Mouse (Mus musculus) lung, embryonic 14.5 days (tissue): ENCODE measurements around the gene Ace. TPM values are rescaled to one million over a fixed set of nuclear protein-coding genes. Genes with fewer than 3 reads are reported as not detected.

Source experiments
- ATAC-seq: fragments of 200-750 bp; cut with Nextera tagmentation; 2 replicates; pipeline ENCODE4 v1.8.0; 2017; ENCODE audit warnings: mild to moderate bottlenecking, moderate TSS enrichment, moderate library complexity; ENCODE audit not compliant: insufficient read depth
- DNase-seq: peaks from one replicate; pipeline ENCODE4 v3.0.0-alpha.2; 2015
- H3K27ac ChIP-seq: fragments of 300-500 bp; sonication (generic); 2 replicates; pipeline ENCODE4 v1.5.1; 2014; ENCODE audit warnings: low read depth, mild to moderate bottlenecking, moderate library complexity
- H3K27me3 ChIP-seq: fragments of 300-500 bp; sonication (generic); 2 replicates; pipeline ENCODE4 v1.6.1; 2014; ENCODE audit warnings: low read length, control low read depth; ENCODE audit not compliant: insufficient read depth
- H3K36me3 ChIP-seq: fragments of 300-500 bp; sonication (generic); 2 replicates; pipeline ENCODE4 v1.6.1; 2014; ENCODE audit warnings: control low read depth; ENCODE audit not compliant: insufficient read depth
- H3K4me1 ChIP-seq: fragments of 300-500 bp; sonication (generic); 2 replicates; pipeline ENCODE4 v1.6.1; 2014; ENCODE audit warnings: antibody characterized with exemption, control low read depth; ENCODE audit not compliant: insufficient read depth
- H3K4me2 ChIP-seq: fragments of 300-500 bp; sonication (generic); 2 replicates; pipeline ENCODE4 v1.6.1; 2014; ENCODE audit warnings: mild to moderate bottlenecking
- H3K4me3 ChIP-seq: fragments of 300-500 bp; sonication (generic); 2 replicates; pipeline ENCODE4 v1.5.1; 2014; ENCODE audit warnings: low read depth, low read length
- H3K9ac ChIP-seq: fragments of 300-500 bp; sonication (generic); 2 replicates; pipeline ENCODE4 v1.6.1; 2014
- H3K9me3 ChIP-seq: fragments of 300-500 bp; sonication (generic); 2 replicates; pipeline ENCODE4 v1.6.1; 2016; ENCODE audit warnings: low read depth, low read length, control low read depth
- CTCF ChIP-seq: IDR thresholded peaks from 2 replicates; pipeline ENCODE4 v1.5.1; 2016; ENCODE audit warnings: antibody characterized with exemption, low read depth
- WGBS: fragments of 180-500 bp; shearing (Covaris S2); extraction: QIAGEN DNeasy Blood & Tissue Kit; methylation state at CpG from one replicate; pipeline ENCODE4 v1.1.7; 2014; 5-methylcytosine and 5-hydroxymethylcytosine counted together
- polyA plus RNA-seq: library from polyadenylated mRNA; unstranded; fragments of >200 nt; fragmentation: Nextera tagmentation; extraction: Ambion mirVana; gene quantifications from 2 replicates; pipeline ENCODE4 v1.2.1, GENCODE M21; 2014

Ace gene
- polyA plus RNA-seq, 1 experiment from 2014 or later, result 4.8 TPM

DNA sequence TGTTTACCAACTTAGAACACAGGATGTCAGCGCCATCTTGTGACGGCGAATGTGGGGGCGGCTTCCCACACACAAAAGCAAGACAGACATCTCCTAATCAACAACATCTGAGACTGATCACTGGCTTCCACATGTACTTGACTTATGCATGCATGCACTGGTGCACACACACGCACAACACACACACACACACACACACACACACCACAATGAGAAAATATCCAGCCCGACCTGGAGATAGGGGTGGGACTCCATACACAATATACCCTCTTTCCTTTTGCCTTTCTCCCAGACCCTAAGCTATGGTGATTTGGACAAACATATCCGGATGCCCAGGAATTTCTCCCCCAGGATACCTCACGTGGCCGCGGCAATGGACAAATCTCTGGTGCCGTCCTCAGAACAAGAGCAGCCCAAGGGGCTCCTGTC lies 65.8 kb downstream of the Ace start:
- H3K9me3 ChIP-seq, result no peaks in the 10 kb centered on the region
- TF ChIP-seq CTCF, result 0 out of 2 replicates have a peak, but pooled peaks have one; percentile 12
- peak overlapping the region; percentile 11; the same call in 1 of the 2 replicates for H3K4me3 ChIP-seq
- 33% methylated on average over 11 of the region's 11 CpGs for WGBS
- H3K4me2 ChIP-seq, result peak overlapping the region; percentile 46; the same call in 1 of the 2 replicates
- H3K36me3 ChIP-seq, result no peaks in the 10 kb centered on the region
- ATAC-seq (no peak; the same call in 1 of the 2 replicates), DNase-seq (peak; percentile 45)
- H3K27me3 ChIP-seq, result no peaks in the 10 kb centered on the region
- H3K4me1 ChIP-seq, result peaks cover 7% of the 10 kb centered on the region; the same call in 1 of the 2 replicates
- H3K9ac ChIP-seq, result peak overlapping the region; percentile 29; the same call in 1 of the 2 replicates
- H3K27ac ChIP-seq, result peak overlapping the region; percentile 60

DNA sequence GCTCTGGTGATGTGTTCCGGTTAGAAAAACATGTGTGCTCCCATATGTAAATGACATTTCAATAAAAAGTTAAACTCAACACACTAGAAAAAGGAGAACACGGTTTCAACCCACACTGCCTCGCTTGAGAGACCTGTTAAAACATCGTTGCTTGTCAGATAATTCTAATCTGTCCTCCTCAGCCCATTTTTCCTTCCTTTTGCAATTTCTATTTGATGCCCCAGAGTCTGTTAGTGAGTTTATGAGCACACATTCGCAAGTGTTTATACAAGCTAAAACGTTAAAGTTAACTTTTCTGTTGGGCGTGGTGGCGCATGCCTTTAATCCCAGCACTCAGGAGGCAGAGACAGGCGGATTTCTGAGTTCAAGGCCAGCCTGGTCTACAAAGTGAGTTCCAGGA lies 67.2 kb downstream of the Ace start:
- Histone ChIP-seq H3K9ac (no peak overlapping the region), H3K4me2 (no peak overlapping the region), H3K27ac (no peak overlapping the region), H3K36me3 (0 out of 2 replicates have a peak, but pooled peaks cover 4% of the 10 kb centered on the region), H3K27me3 (no peaks in the 10 kb centered on the region), H3K4me3 (no peak overlapping the region), H3K4me1 (peaks cover 7% of the 10 kb centered on the region; the same call in 1 of the 2 replicates), H3K9me3 (no peaks in the 10 kb centered on the region)
- TF ChIP-seq CTCF, result no peak
- DNase-seq (no peak), ATAC-seq (no peak)
- 82% methylated on average over 9 of the region's 9 CpGs for WGBS

DNA sequence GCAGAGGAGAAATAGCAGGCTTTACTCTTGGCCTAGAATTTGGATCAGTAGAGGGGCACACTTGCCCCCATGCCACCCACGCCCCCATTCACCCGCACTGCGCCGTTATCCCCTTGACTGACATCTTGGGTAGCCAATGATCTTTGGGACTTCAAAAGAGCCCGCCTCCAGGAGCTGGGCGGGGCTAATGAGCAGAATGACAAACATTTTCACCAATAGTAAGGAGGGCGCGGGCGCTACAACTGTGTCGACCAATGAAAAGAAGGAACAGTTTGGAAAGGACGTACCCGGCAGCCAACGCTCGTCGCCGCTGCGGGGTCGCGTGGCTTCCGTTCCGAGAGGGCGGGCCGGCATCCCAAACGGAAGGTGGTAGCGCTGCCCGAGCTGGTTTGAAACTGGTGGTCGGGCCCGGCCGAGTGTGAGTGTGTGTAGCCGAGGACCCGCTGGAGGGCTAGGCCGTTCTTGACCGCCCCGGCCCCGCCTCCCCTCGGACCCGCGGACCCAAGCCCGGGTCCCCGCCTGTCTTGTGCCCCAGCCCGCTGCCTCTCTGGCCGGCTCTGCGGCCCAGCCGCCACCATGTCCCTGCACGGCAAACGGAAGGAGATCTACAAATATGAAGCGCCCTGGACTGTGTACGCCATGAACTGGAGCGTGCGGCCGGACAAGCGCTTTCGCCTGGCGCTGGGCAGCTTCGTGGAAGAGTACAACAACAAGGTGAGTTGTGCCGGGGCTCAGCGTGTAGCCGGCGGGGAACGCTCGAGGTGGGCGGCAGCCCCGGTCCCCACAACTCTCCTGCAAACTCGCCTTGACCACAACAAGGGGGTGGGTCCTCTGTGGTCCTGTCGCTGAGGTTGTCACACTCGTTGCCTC lies 69.0 kb downstream of the Ace start, which contains the start of gene Dcaf7:
Dcaf7 (plus strand) TSS at position 325 of the 870 bp plus-strand sequence.
- 0 out of 2 replicates have a peak, but pooled peaks cover 4% of the 10 kb centered on the region for H3K36me3 ChIP-seq
- under 1% methylated on average over 66 of the region's 66 CpGs for WGBS
- DNase-seq (peak; percentile 98), ATAC-seq (peak; percentile 99)
- peak within 1 kb of the TSS; percentile 91 for H3K9ac ChIP-seq
- no peaks in the 10 kb centered on the region for H3K27me3 ChIP-seq
- no peak for TF ChIP-seq CTCF
- peaks cover 7% of the 10 kb centered on the region; the same call in 1 of the 2 replicates for H3K4me1 ChIP-seq
- no peaks in the 10 kb centered on the region for H3K9me3 ChIP-seq
- H3K4me3 ChIP-seq, result peak within 1 kb of the TSS; percentile 98
- H3K4me2 ChIP-seq, result peak within 1 kb of the TSS; percentile 93
- H3K27ac ChIP-seq, result peak within 1 kb of the TSS; percentile 87

DNA sequence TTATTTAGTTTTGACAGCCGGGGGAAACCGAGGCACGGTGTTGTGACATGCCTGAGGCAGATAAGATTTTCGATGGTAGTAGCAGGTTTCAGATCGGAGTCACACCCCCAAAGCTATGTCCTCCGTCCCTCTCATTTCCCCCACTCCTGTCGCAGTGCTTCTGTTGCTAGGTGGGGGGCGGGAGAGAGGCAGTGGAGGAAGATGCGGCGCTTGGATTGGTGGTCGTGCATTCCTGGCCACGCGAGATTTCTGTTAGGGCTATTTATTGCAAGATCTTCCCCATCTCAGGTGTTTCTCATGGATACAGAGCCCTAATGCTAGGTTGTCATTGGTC lies 69.6 kb downstream of the Ace start:
- no peaks in the 10 kb centered on the region for H3K27me3 ChIP-seq
- peak overlapping the region; percentile 87 for H3K27ac ChIP-seq
- H3K4me3 ChIP-seq, result peak overlapping the region; percentile 98
- ATAC-seq, result peak; percentile 1; the same call in 1 of the 2 replicates
- H3K4me2 ChIP-seq, result peak overlapping the region; percentile 93
- H3K9me3 ChIP-seq, result no peaks in the 10 kb centered on the region
- H3K9ac ChIP-seq, result peak overlapping the region; percentile 91
- TF ChIP-seq CTCF, result peak; percentile 17; the same call in 1 of the 2 replicates
- DNase-seq, result peak; percentile 64
- 0% methylated on average over 13 of the region's 13 CpGs for whole genome bisulfite sequencing
- 0 out of 2 replicates have a peak, but pooled peaks cover 4% of the 10 kb centered on the region for H3K36me3 ChIP-seq
- H3K4me1 ChIP-seq, result peaks cover 7% of the 10 kb centered on the region; the same call in 1 of the 2 replicates

Other genes with a start within 250 kb of the Ace start
- 26.5 and 28.3 TPM in 2 replicates for gene Cyb561, start 14.6 kb upstream of the Ace start, polyA plus RNA-seq
- gene Ace3, start 26.7 kb downstream of the Ace start, polyA plus RNA-seq, result not detected in 2 replicates
- gene Kcnh6, start 40.2 kb downstream of the Ace start, polyA plus RNA-seq, result 0.31 and 0.39 TPM in 2 replicates
- 72.5 and 83.8 TPM in 2 replicates for gene Dcaf7, start 68.9 kb downstream of the Ace start, polyA plus RNA-seq
- 9.5 TPM in 2 replicates for gene Taco1, start 98.1 kb downstream of the Ace start, polyA plus RNA-seq
- gene Map3k3, start 116.7 kb downstream of the Ace start, polyA plus RNA-seq, result 29.1 and 33.4 TPM in 2 replicates
- not detected in 2 replicates for gene Gm10840, start 192.9 kb downstream of the Ace start, polyA plus RNA-seq
- gene Limd2, start 192.9 kb downstream of the Ace start, polyA plus RNA-seq, result 211 and 229 TPM in 2 replicates
- 31.7 and 32.6 TPM in 2 replicates for gene Strada, start 234.2 kb downstream of the Ace start, polyA plus RNA-seq
- 66.5 and 69.6 TPM in 2 replicates for gene Ccdc47, start 248.4 kb downstream of the Ace start, polyA plus RNA-seq
- gene Ddx42, start 249.0 kb downstream of the Ace start, polyA plus RNA-seq, result 75.5 and 82.1 TPM in 2 replicates